Mouse (Mus musculus) heart, embryonic 16.5 days (tissue): ENCODE data around the gene Atf7. TPM values are rescaled to one million over a fixed set of nuclear protein-coding genes. Genes with fewer than 3 reads are reported as not detected.

ENCODE experiments used
- ATAC-seq: fragments of 200-750 bp; cut with Nextera tagmentation; replicated peaks from 2 replicates; pipeline ENCODE4 v1.8.0; 2017; ENCODE audit warnings: moderate number of reproducible peaks; ENCODE audit not compliant: insufficient read depth, low FRiP score; ENCODE audit errors: extremely low read depth
- H3K27ac ChIP-seq: fragments of 300-500 bp; sonication (generic); 2 replicates; pipeline ENCODE4 v1.5.1; 2014; ENCODE audit warnings: mild to moderate bottlenecking, low read length, control low read depth, moderate library complexity
- H3K27me3 ChIP-seq: fragments of 300-500 bp; sonication (generic); 2 replicates; pipeline ENCODE4 v1.6.1; 2014; ENCODE audit warnings: low read length, mixed read lengths; ENCODE audit not compliant: control insufficient read depth, insufficient read depth
- H3K36me3 ChIP-seq: fragments of 300-500 bp; sonication (generic); 2 replicates; pipeline ENCODE4 v1.6.1; 2014; ENCODE audit not compliant: control insufficient read depth, insufficient read depth
- H3K4me1 ChIP-seq: fragments of 300-500 bp; sonication (generic); 2 replicates; pipeline ENCODE4 v1.6.1; 2014; ENCODE audit warnings: low read length, mixed read lengths; ENCODE audit not compliant: control insufficient read depth, insufficient read depth
- H3K4me2 ChIP-seq: fragments of 300-500 bp; sonication (generic); 2 replicates; pipeline ENCODE4 v1.6.1; 2014; ENCODE audit warnings: low read depth, mild to moderate bottlenecking, control low read depth, low read length
- H3K4me3 ChIP-seq: fragments of 300-500 bp; sonication (generic); 2 replicates; pipeline ENCODE4 v1.5.1; 2014; ENCODE audit warnings: mild to moderate bottlenecking, control low read depth, low read length
- H3K9ac ChIP-seq: fragments of 300-500 bp; sonication (generic); 2 replicates; pipeline ENCODE4 v1.6.1; 2014; ENCODE audit warnings: low read length, control low read depth
- H3K9me3 ChIP-seq: fragments of 300-500 bp; sonication (generic); replicated peaks from 2 replicates; pipeline ENCODE4 v1.6.1; 2016; ENCODE audit warnings: low read length; ENCODE audit not compliant: control insufficient read depth
- WGBS: fragments of 180-500 bp; shearing (Covaris S2); extraction: QIAGEN DNeasy Blood & Tissue Kit; methylation state at CpG from one replicate; pipeline ENCODE4 v1.1.7; 2014; 5-methylcytosine and 5-hydroxymethylcytosine counted together
- polyA plus RNA-seq: library from polyadenylated mRNA; unstranded; fragments of >200 nt; fragmentation: Nextera tagmentation; extraction: Ambion mirVana; gene quantifications from 2 replicates; pipeline ENCODE4 v1.2.1, GENCODE M21; 2015

The Atf7 gene
- polyA plus RNA-seq, 1 experiment from 2014 or later: 27.7 TPM

DNA sequence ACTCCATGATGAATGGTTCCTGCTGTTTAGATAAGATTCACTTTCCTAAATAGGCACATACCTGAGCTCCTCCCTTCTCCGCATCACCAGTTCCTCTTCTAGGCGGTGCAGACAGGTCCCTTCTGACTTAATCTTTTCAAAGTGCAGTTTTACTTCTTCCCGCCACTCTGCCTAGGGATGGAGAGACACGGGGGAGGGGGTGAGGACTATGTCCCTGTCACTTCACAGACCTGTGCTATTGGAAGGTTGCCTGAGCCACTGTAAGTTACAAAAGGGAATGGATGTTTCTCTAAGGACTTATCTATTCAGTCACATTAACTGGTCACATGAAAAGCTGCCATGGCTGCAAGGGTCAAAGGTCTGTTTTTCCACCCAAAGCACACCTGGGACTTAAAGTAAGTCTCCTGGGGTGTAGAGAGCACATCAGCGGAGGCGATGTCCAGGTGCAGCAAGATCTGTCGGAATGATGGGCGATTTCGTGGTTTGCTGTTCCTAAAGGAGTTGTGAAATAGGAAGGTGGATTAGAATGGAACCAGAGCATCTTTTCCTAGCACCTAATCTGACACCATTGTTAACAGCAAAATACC, 122.9 kb downstream of the Atf7 start:
- ATAC-seq: no peak
- H3K4me1 ChIP-seq: 0 out of 2 replicates have a peak, but pooled peaks cover 4% of the 10 kb centered on the region
- no peak overlapping the region for H3K4me2 ChIP-seq
- H3K9me3 ChIP-seq: no peaks in the 10 kb centered on the region
- no peak overlapping the region for H3K27ac ChIP-seq
- H3K27me3 ChIP-seq: no peaks in the 10 kb centered on the region
- peaks cover 61% of the 10 kb centered on the region for H3K36me3 ChIP-seq
- 71% methylated on average over 9 of the region's 9 CpGs for WGBS
- no peak overlapping the region for H3K9ac ChIP-seq
- H3K4me3 ChIP-seq: no peak overlapping the region

DNA sequence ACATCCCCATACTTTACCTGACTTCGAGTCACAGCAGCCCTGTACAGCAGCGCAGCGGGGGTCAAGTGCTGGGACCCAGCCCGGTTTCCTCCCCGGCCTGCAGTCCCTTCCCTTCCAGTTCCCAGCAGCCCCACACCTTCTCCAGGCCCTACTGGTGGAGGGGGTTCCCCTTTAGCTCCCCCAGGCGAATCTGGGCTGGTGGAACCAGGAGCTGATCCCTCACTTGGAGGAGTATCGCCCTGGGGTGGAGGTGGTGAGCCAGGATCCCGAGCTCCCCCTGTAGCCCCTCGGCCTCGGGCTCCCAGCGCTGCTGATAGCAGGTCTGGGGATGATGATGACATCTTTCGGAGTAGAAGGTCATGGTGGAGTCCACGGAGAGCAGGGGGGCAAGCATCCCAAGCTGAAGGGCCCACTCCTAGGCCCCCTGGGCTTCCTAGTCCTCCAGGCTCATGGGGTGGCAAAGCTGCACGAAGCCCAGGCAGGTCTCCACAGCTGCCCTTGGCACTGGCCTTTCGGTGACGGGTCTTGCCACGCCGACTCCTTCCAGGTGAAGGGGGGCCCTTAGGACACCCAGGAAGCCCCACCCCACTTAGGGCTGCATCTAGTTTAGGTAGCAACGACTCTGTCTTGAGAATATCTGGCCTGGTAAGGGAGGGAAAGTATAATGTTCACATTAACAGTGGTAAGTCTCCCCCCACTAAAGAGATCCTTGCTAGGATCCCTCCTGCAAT, 124.0 kb downstream of the Atf7 start:
- WGBS: 82% methylated on average over 19 of the region's 19 CpGs
- H3K27me3 ChIP-seq: no peaks in the 10 kb centered on the region
- no peak overlapping the region for H3K4me3 ChIP-seq
- no peak for ATAC-seq
- H3K4me2 ChIP-seq: no peak overlapping the region
- H3K9me3 ChIP-seq: no peaks in the 10 kb centered on the region
- H3K36me3 ChIP-seq: peaks cover 67% of the 10 kb centered on the region
- H3K4me1 ChIP-seq: 0 out of 2 replicates have a peak, but pooled peaks cover 4% of the 10 kb centered on the region
- no peak overlapping the region for H3K27ac ChIP-seq
- no peak overlapping the region for H3K9ac ChIP-seq

DNA sequence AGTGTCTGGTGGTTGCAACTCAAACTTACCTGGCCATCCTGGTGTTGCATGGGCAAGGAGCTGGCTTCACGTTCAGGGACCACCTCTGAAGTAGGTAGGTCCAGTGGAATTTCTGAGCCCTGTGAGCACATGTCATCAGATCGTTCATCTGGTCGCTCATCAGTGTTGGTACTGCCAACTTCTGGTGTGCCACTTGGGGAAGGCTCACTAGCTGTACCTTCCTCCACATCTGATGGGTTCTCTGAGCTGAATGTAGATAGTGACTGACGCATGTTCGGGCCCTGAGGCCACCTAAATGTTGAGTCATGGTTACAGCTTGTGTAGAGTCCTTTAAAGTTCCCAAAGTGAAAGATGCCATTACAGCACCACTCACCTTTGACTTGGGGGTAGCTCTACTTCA, 124.8 kb downstream of the Atf7 start:
- no peak overlapping the region for H3K4me3 ChIP-seq
- H3K27ac ChIP-seq: no peak overlapping the region

DNA sequence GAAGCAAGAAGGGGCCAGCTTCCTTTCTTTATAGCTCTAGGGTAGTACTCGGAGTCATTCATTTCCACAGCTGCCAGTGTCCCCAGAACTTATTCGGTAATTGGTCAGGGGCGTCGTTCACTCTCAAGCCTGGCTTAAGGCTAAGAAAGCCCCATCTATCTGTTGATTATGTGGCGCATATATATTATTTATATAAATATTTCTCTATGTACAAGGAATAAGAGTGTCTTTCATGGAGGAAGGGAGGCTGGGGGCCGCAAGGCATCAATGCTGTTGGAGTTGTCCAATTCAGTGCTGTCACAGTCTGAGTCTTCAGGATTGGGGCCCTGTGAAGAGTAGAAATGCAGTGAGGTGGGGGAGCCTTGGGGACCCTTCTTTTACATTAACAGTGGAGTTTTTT, 125.4 kb downstream of the Atf7 start:
- Histone ChIP-seq H3K4me2 (no peak overlapping the region), H3K4me1 (no peaks in the 10 kb centered on the region), H3K4me3 (no peak overlapping the region), H3K27ac (no peak overlapping the region), H3K27me3 (no peaks in the 10 kb centered on the region), H3K36me3 (peaks cover 70% of the 10 kb centered on the region), H3K9ac (no peak overlapping the region), H3K9me3 (no peaks in the 10 kb centered on the region)
- no peak for ATAC-seq
- 86% methylated on average over 6 of the region's 6 CpGs for WGBS

More for the DNA sequence above, 124.8 kb downstream of the Atf7 start:
- Histone ChIP-seq H3K9ac (no peak overlapping the region), H3K27me3 (no peaks in the 10 kb centered on the region), H3K4me2 (no peak overlapping the region), H3K9me3 (no peaks in the 10 kb centered on the region), H3K36me3 (peaks cover 69% of the 10 kb centered on the region), H3K4me1 (0 out of 2 replicates have a peak, but pooled peaks cover under 1% of the 10 kb centered on the region)
- WGBS: 78% methylated on average over 5 of the region's 5 CpGs
- no peak for ATAC-seq

DNA sequence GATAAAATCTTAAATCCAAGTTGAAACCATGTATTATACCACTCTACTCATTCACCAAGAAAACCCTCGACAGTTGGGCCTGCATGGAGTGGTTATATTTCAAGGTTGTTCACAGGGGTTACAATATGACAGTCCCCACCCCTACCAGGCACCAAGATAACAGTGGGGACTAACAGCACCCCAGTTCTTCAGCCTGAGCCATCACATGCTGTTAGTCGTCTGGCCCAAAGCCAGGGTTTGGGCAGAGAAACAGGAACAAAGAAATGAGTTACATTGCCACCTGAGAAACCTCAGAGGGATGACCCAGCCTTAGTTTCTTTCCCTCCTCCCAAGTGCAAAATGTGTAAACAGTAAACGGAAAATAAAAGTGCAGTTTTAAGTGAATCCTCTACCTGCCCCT, 125.9 kb downstream of the Atf7 start:
- Histone ChIP-seq H3K4me1 (no peaks in the 10 kb centered on the region), H3K4me3 (no peak overlapping the region), H3K9ac (no peak overlapping the region), H3K9me3 (no peaks in the 10 kb centered on the region), H3K36me3 (peaks cover 70% of the 10 kb centered on the region), H3K4me2 (no peak overlapping the region), H3K27me3 (no peaks in the 10 kb centered on the region), H3K27ac (no peak overlapping the region)
- no peak for ATAC-seq
- 55% methylated on average over 3 of the region's 3 CpGs for WGBS

DNA sequence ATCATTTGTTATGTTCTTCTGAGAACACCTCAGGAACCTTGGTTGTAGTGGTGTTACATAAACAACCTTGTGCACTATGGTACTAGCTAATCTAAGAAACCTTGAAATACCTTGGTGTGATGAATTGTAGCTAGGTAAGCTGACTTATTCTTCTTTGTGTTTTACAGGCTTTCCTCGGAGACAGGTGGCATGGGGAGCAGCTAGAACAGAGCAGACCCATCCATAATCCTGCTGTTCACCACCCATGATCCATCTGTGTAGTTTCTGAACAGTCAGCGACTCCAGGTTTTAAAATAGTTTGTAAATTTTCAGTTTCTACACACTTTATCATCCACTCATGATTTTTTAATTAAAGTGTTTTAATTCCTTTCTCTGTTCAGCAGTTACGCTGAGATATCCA, 126.9 kb downstream of the Atf7 start:
- 85% methylated on average over 3 of the region's 3 CpGs for WGBS
- peaks cover 70% of the 10 kb centered on the region for H3K36me3 ChIP-seq
- H3K4me1 ChIP-seq: no peaks in the 10 kb centered on the region
- no peaks in the 10 kb centered on the region for H3K9me3 ChIP-seq
- H3K27ac ChIP-seq: no peak overlapping the region
- no peaks in the 10 kb centered on the region for H3K27me3 ChIP-seq
- no peak overlapping the region for H3K4me2 ChIP-seq
- no peak overlapping the region for H3K4me3 ChIP-seq
- no peak for ATAC-seq
- H3K9ac ChIP-seq: no peak overlapping the region

DNA sequence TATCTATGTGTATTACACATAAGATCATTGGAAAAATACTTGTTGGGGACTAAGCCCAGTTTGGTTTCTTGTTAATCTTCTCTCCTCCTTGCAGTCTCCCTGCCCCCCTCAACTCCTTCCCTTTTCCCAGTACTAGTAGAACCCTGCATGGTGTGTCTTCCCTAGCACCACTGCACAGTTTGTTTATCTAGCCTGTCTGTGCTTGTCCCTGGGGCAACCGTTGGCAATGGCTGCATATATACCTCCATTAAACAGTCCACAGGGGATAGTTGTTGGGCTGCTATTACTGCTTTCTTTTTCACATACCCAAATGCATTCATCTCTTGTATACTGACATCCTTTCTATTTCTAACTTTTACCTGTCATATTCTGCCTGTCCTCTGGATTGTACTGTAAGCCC, 137.6 kb downstream of the Atf7 start:
- Histone ChIP-seq H3K4me2 (no peak overlapping the region), H3K9me3 (no peaks in the 10 kb centered on the region), H3K9ac (no peak overlapping the region), H3K4me3 (no peak overlapping the region), H3K4me1 (peaks cover 11% of the 10 kb centered on the region), H3K36me3 (peaks cover 58% of the 10 kb centered on the region), H3K27me3 (no peaks in the 10 kb centered on the region), H3K27ac (no peak overlapping the region)
- no peak for ATAC-seq
- 61% methylated on average over 1 of the region's 1 CpGs for WGBS

DNA sequence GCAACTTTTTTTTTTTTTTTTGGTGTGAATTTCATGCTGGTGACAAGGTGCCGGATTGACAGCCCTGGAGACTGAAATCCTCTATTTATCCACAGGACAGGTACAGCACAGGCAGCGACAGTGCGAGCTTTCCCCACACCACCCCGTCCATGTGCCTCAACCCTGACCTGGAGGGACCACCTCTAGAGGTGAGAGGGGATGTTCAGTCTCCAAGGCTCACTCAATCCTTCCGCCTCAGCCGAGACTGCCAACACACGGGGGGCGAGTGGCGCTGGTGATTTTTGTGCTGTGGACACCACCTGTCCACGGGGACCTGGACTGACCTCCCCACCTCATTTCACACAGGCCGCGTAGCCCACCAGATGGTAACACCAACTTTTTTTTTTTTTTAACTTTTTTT, 139.4 kb downstream of the Atf7 start:
- H3K36me3 ChIP-seq: peaks cover 56% of the 10 kb centered on the region
- no peak overlapping the region for H3K4me2 ChIP-seq
- no peaks in the 10 kb centered on the region for H3K27me3 ChIP-seq
- no peak overlapping the region for H3K9ac ChIP-seq
- no peaks in the 10 kb centered on the region for H3K9me3 ChIP-seq
- no peak overlapping the region for H3K4me3 ChIP-seq
- peaks cover 11% of the 10 kb centered on the region for H3K4me1 ChIP-seq
- no peak overlapping the region for H3K27ac ChIP-seq
- no peak for ATAC-seq
- 83% methylated on average over 12 of the region's 12 CpGs for WGBS

DNA sequence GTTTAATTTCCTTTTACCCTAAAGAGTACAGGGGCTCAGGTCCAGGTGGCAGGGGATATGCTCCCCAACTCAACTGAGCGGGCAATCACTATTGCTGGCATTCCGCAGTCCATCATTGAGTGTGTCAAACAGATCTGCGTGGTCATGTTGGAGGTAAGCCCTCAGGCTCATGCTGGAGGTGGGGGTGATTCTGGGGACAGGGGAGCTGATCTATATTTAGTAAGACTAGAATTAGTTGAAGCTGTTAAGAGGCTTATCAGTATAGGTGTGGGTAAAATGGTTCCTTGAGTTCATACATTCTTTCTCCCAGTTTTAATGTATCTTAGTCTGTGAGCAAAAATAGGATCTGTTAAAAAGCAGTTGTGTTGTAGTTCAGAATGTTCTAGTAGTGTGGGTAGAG, 142.1 kb downstream of the Atf7 start:
- 64% methylated on average over 3 of the region's 3 CpGs for WGBS
- Histone ChIP-seq H3K4me2 (peak overlapping the region; percentile 28; the same call in 1 of the 2 replicates), H3K9me3 (no peaks in the 10 kb centered on the region), H3K36me3 (peaks cover 56% of the 10 kb centered on the region), H3K4me1 (peaks cover 11% of the 10 kb centered on the region), H3K27me3 (no peaks in the 10 kb centered on the region), H3K4me3 (peak overlapping the region; percentile 14; the same call in 1 of the 2 replicates), H3K27ac (peak overlapping the region; percentile 63), H3K9ac (no peak overlapping the region)
- peak; percentile 75 for ATAC-seq
